Mouse (Mus musculus) olfactory bulb, adult 2 months (tissue): ENCODE results near the gene Ptgs1.

Source experiments
- CTCF ChIP-seq: fragments of 200-500 bp; IDR thresholded peaks from 2 replicates; pipeline ENCODE4 v1.5.1; 2012; ENCODE audit warnings: low read depth, mild to moderate bottlenecking, low read length, moderate library complexity; ENCODE audit not compliant: insufficient read depth
- POLR2A ChIP-seq: fragments of 200-500 bp; IDR thresholded peaks from 2 replicates; pipeline ENCODE4 v1.6.1; 2012; ENCODE audit warnings: mild to moderate bottlenecking, low read depth, low read length, moderate library complexity; ENCODE audit not compliant: insufficient read depth

- TF ChIP-seq POLR2A = no peak
- TF ChIP-seq CTCF = no peak
These were observed 27.7 kb upstream of the Ptgs1 start for GRCm38 (mm10) chr2:36202611-36202880.
